Mouse (Mus musculus) liver, adult 2 months (tissue): ENCODE data around the gene B230219D22Rik. TPM values are rescaled to one million over a fixed set of nuclear protein-coding genes. Genes with fewer than 3 reads are reported as not detected.

Experiments
- DNase-seq: peaks from one replicate; pipeline ENCODE4 v3.0.0-alpha.2; 2011; ENCODE audit warnings: low read depth, low spot score; ENCODE audit errors: extremely low read depth
- H3K27ac ChIP-seq: fragments of 200-500 bp; replicated peaks from 2 replicates; pipeline ENCODE4 v1.5.1; 2012; ENCODE audit warnings: low read depth, mild to moderate bottlenecking, control low read depth, inconsistent platforms, low read length; ENCODE audit not compliant: insufficient read depth
- H3K27me3 ChIP-seq: fragments of 200-500 bp; 2 replicates; pipeline ENCODE4 v1.6.1; 2012; ENCODE audit warnings: mild to moderate bottlenecking, moderate library complexity, low read length, inconsistent platforms; ENCODE audit not compliant: control insufficient read depth, insufficient read depth
- H3K36me3 ChIP-seq: fragments of 200-500 bp; 2 replicates; pipeline ENCODE4 v1.6.1; 2012; ENCODE audit warnings: low read length, inconsistent platforms; ENCODE audit not compliant: control insufficient read depth, insufficient read depth
- H3K4me1 ChIP-seq: fragments of 200-500 bp; 2 replicates; pipeline ENCODE4 v1.6.1; 2011; ENCODE audit warnings: low read length; ENCODE audit not compliant: control insufficient read depth, insufficient read depth
- H3K4me3 ChIP-seq: fragments of 200-500 bp; 2 replicates; pipeline ENCODE4 v1.5.1; 2011; ENCODE audit warnings: low read depth, mild to moderate bottlenecking, control low read depth, low read length, moderate library complexity; ENCODE audit not compliant: insufficient read depth
- H3K79me2 ChIP-seq: fragments of 200-500 bp; 2 replicates; pipeline ENCODE4 v1.6.1; 2012; ENCODE audit warnings: inconsistent platforms, mild to moderate bottlenecking, low read length, moderate library complexity; ENCODE audit not compliant: control insufficient read depth, insufficient read depth
- H3K9ac ChIP-seq: fragments of 200-500 bp; 2 replicates; pipeline ENCODE4 v1.6.1; 2012; ENCODE audit warnings: low read depth, mild to moderate bottlenecking, control low read depth, inconsistent platforms, low read length
- CTCF ChIP-seq: fragments of 200-500 bp; IDR thresholded peaks from 2 replicates; pipeline ENCODE4 v1.5.1; 2011; ENCODE audit warnings: low read depth, low read length, control low read depth
- POLR2A ChIP-seq: fragments of 200-500 bp; IDR thresholded peaks from 2 replicates; pipeline ENCODE4 v1.6.1; 2011; ENCODE audit warnings: low read length, control low read depth; ENCODE audit not compliant: insufficient read depth; ENCODE audit errors: extremely low read depth
- WGBS: fragments of 180-500 bp; shearing (Covaris S2); methylation state at CpG from one replicate; pipeline ENCODE4 v1.1.7; 2018; 5-methylcytosine and 5-hydroxymethylcytosine counted together
- polyA plus RNA-seq: library from polyadenylated mRNA; depleted of rRNA; stranded (reverse); fragments of >200 nt; gene quantifications from 2 replicates; pipeline ENCODE4 v1.2.3, GENCODE M21; 2012; rRNA removed
- total RNA-seq: library from RNA; depleted of rRNA; stranded (reverse); fragments of >200 nt; gene quantifications from 2 replicates; pipeline ENCODE4 v1.2.3, GENCODE M21; 2014; rRNA removed

The B230219D22Rik gene
- total RNA-seq, result 17.1 and 23.0 TPM in 2 replicates
- polyA plus RNA-seq, result 12.3 and 12.9 TPM in 2 replicates

DNA sequence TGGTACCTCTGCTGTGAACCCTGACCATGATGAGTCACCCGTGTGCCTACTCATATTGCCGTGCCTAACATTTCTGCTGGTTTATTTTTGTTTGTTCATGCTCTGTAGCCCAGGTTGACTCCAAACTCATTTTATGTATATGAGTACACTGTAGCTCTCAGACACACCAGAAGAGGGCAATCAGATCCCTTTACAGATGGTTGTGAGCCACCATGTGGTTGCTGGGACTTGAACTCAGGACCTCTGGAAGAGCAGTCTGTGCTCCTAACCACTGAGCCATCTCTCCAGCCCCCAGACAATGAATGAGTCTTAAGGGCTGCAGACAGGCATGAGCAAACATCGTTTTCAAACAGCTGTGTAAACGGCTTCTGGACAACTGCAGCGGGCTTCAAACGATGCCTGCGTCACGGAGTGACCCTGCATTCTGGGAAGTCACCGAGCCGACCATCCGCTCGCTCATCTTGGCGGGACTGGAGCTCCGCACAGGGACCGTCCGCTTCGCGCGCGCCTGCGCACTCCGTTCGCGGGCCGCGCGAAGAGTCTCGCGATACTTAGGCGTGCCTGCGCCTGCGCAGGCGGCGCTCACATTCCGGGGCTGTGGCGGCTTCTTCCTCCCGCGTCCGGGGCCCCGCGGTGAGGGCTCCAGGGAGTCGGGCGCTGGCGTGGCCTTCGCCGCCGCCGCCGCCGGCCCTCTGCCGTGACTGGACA, at the start of gene B230219D22Rik:
Gene B230219D22Rik (plus strand): TSS at position 590 of the 708 bp plus-strand sequence.
- peak within 1 kb of the TSS; percentile 88 for H3K4me3 ChIP-seq
- H3K36me3 ChIP-seq, result no peaks in the 10 kb centered on the region
- H3K27ac ChIP-seq, result peak within 1 kb of the TSS; percentile 74
- WGBS, result under 1% methylated on average over 51 of the region's 51 CpGs
- H3K27me3 ChIP-seq, result no peaks in the 10 kb centered on the region
- peaks cover 27% of the 10 kb centered on the region; the same call in 1 of the 2 replicates for H3K79me2 ChIP-seq
- DNase-seq, result peak; percentile 64
- peaks cover 8% of the 10 kb centered on the region for H3K4me1 ChIP-seq
- peak; percentile 83 for TF ChIP-seq POLR2A
- TF ChIP-seq CTCF, result no peak
- H3K9ac ChIP-seq, result peak within 1 kb of the TSS; percentile 97

GRCm38 (mm10) chr13:55644525-55644924, 48.4 kb upstream of the B230219D22Rik start:
- Histone ChIP-seq H3K79me2 (peaks cover 11% of the 10 kb centered on the region), H3K27me3 (no peaks in the 10 kb centered on the region), H3K27ac (no peak overlapping the region), H3K9ac (no peak overlapping the region), H3K4me1 (no peaks in the 10 kb centered on the region), H3K36me3 (peaks cover 43% of the 10 kb centered on the region), H3K4me3 (no peak overlapping the region)
- no peak for DNase-seq
- WGBS, result 97% methylated on average over 2 of the region's 2 CpGs
- no peak for TF ChIP-seq CTCF
- TF ChIP-seq POLR2A, result no peak

GRCm38 (mm10) chr13:55650098-55650497, 42.8 kb upstream of the B230219D22Rik start:
- TF ChIP-seq POLR2A (no peak), CTCF (peak; percentile 21; the same call in 1 of the 2 replicates)
- DNase-seq, result no peak
- no peaks in the 10 kb centered on the region for H3K4me1 ChIP-seq
- no peaks in the 10 kb centered on the region for H3K27me3 ChIP-seq
- peaks cover 66% of the 10 kb centered on the region for H3K36me3 ChIP-seq
- H3K27ac ChIP-seq, result no peak overlapping the region
- 91% methylated on average over 12 of the region's 12 CpGs for WGBS
- H3K9ac ChIP-seq, result no peak overlapping the region
- no peak overlapping the region for H3K4me3 ChIP-seq
- no peaks in the 10 kb centered on the region for H3K79me2 ChIP-seq

GRCm38 (mm10) chr13:55650980-55651379, 41.9 kb upstream of the B230219D22Rik start:
- Histone ChIP-seq H3K36me3 (peaks cover 64% of the 10 kb centered on the region), H3K4me1 (no peaks in the 10 kb centered on the region), H3K27ac (no peak overlapping the region), H3K9ac (no peak overlapping the region), H3K79me2 (no peaks in the 10 kb centered on the region), H3K4me3 (no peak overlapping the region), H3K27me3 (no peaks in the 10 kb centered on the region)
- no peak for DNase-seq
- 94% methylated on average over 6 of the region's 6 CpGs for WGBS
- TF ChIP-seq CTCF (no peak), POLR2A (no peak)

DNA sequence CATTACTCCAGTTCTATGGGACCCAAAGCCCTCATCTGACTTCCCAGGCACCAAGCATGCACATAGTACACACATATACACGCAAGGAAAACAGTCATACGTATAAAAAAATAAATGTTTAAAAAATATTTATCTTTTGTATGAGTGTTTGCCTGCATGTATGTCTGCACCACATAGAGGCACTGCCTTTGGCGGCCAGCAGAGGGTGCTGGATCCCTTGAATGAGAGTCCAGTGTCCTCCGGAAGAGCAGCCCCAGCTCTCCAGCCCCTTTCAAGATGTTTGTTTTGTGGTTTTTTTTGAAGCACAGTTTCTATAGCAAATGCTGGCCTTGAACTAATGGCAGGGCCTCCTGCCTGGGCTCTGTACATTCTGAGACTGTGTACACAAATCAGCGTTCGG, 24.4 kb upstream of the B230219D22Rik start:
- Histone ChIP-seq H3K79me2 (no peaks in the 10 kb centered on the region), H3K4me3 (no peak overlapping the region), H3K4me1 (no peaks in the 10 kb centered on the region), H3K36me3 (peaks cover 54% of the 10 kb centered on the region), H3K27ac (no peak overlapping the region), H3K9ac (no peak overlapping the region), H3K27me3 (no peaks in the 10 kb centered on the region)
- TF ChIP-seq CTCF, result peak; percentile 76
- TF ChIP-seq POLR2A, result no peak
- peak; percentile 15 for DNase-seq
- 95% methylated on average over 6 of the region's 6 CpGs for WGBS

- DNase-seq, result no peak
- Histone ChIP-seq H3K79me2 (no peaks in the 10 kb centered on the region), H3K27me3 (no peaks in the 10 kb centered on the region), H3K27ac (no peak overlapping the region), H3K36me3 (peaks cover 51% of the 10 kb centered on the region), H3K9ac (no peak overlapping the region), H3K4me1 (no peaks in the 10 kb centered on the region), H3K4me3 (no peak overlapping the region)
- no peak for TF ChIP-seq CTCF
- 95% methylated on average over 6 of the region's 6 CpGs for WGBS
Observed at GRCm38 (mm10) chr13:55672711-55673110, 20.2 kb upstream of the B230219D22Rik start.
